Mouse (Mus musculus) ES-Bruce4 (cell line): ENCODE measurements around the gene Grm4. TPM values are rescaled to one million over a fixed set of nuclear protein-coding genes. Genes with fewer than 3 reads are reported as not detected.
A peak's percentile ranks its signal among the peaks of the same experiment; 100 is the strongest.

Source experiments
- H3K27ac ChIP-seq: 2 replicates; pipeline ENCODE4 v1.5.1; 2012; ENCODE audit warnings: low read length, inconsistent platforms; ENCODE audit not compliant: insufficient read depth
- H3K27me3 ChIP-seq: 2 replicates; pipeline ENCODE4 v1.6.1; 2012; ENCODE audit warnings: mild to moderate bottlenecking, low read length, inconsistent platforms; ENCODE audit not compliant: control insufficient read depth, poor library complexity, insufficient read depth, severe bottlenecking
- H3K36me3 ChIP-seq: 2 replicates; pipeline ENCODE4 v1.6.1; 2012; ENCODE audit warnings: inconsistent platforms, mild to moderate bottlenecking, low read length, moderate library complexity; ENCODE audit not compliant: control insufficient read depth, poor library complexity, insufficient read depth, severe bottlenecking
- H3K4me1 ChIP-seq: one replicate; pipeline ENCODE4 v1.8.1; 2011; ENCODE audit warnings: low read length; ENCODE audit not compliant: control insufficient read depth, insufficient read depth
- H3K4me3 ChIP-seq: 2 replicates; pipeline ENCODE4 v1.5.1; 2011; ENCODE audit warnings: low read depth, mild to moderate bottlenecking, low read length
- H3K9ac ChIP-seq: 2 replicates; pipeline ENCODE4 v1.6.1; 2012; ENCODE audit warnings: low read depth, mild to moderate bottlenecking, inconsistent platforms; ENCODE audit not compliant: poor library complexity, severe bottlenecking
- H3K9me3 ChIP-seq: replicated peaks from 2 replicates; pipeline ENCODE4 v1.6.1; 2012; ENCODE audit warnings: mild to moderate bottlenecking, low read length, inconsistent platforms; ENCODE audit not compliant: control insufficient read depth, poor library complexity, insufficient read depth, severe bottlenecking
- CTCF ChIP-seq: IDR thresholded peaks from one replicate; pipeline ENCODE4 v1.8.1; 2011; ENCODE audit warnings: low read depth, low read length
- EP300 ChIP-seq: IDR thresholded peaks from 2 replicates; pipeline ENCODE4 v1.6.1; 2011; ENCODE audit warnings: low read depth, low read length; ENCODE audit not compliant: insufficient read depth
- POLR2A ChIP-seq: IDR thresholded peaks from one replicate; pipeline ENCODE4 v1.8.1; 2011; ENCODE audit warnings: low read length; ENCODE audit not compliant: insufficient read depth
- polyA plus RNA-seq: library from polyadenylated mRNA; stranded (reverse); fragments of >200 nt; gene quantifications from 2 replicates; pipeline ENCODE4 v1.2.4, GENCODE M21; 2011; ENCODE audit warnings: low read depth; ENCODE audit not compliant: missing spikeins, insufficient read depth, insufficient read length

The Grm4 gene
- polyA plus RNA-seq, 1 experiment: 0.63 TPM

DNA sequence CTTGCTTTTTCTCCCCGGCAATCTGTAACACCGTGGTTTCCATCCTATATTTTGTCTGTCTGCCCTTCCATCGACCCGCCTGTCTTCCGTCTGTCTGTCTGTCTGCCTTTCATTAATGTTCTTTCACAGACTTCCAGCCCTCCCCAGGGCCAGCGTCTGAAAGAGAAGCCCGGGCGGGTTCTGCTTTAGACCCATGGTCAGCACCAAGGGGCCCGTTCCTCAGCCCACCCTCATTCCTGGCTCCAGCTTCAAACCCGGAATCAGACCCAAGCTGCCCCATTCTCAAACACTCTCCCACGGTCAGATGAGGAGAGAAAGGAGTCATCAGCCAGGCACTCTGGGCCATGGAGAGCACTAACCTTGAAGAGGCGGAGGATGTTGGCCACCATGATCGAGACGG, 18.9 kb downstream of the Grm4 start:
- H3K9ac ChIP-seq: no peak overlapping the region
- peak overlapping the region; percentile 17 for H3K4me3 ChIP-seq
- no peaks in the 10 kb centered on the region for H3K36me3 ChIP-seq
- H3K4me1 ChIP-seq: peaks cover 9% of the 10 kb centered on the region
- no peaks in the 10 kb centered on the region for H3K9me3 ChIP-seq
- no peaks in the 10 kb centered on the region for H3K27me3 ChIP-seq
- H3K27ac ChIP-seq: no peak overlapping the region
- TF ChIP-seq POLR2A (no peak), EP300 (no peak), CTCF (no peak)

DNA sequence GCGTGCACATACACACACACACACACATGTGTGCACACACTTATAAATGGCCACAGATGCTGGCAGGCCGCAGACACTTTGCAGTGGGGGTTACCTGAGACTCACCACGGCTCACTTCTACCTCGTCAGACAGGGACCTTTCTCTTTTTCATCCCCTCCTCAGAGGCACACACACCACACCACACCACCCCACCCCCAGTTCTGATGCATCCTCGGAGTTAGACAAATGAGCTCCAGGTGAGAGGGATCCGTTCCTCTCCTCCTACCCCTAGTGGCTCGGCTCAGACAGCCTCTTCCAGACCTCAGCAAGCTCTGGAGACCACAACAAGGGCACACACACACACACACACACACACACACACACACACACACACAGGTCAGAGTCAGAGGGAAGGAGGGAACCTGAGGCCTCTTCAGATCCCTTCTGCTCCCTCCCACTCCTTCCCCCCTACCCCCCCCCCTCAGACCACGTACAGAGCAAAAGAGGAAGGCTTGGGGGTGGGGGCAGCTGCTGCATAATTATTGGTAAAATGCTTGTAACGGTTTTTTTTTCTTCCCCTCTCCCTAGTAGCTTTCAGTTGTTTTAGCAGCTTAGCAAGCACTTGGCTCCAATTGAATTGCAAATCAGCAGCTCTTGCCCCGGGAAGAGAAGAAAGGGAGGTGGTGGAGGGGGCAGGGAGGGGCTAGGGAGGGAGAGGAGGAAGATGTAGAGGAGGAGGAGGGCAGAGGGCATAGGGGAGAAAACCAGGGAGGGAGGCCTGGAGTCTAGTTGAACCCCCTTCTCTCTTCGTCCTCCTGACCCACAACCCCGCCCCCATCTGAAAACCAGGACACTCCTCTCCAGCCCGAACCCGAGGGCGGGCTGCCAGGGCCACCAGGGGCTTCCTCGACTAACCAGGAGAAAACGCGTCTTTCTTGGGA, 19.6 kb downstream of the Grm4 start:
- H3K9me3 ChIP-seq: no peaks in the 10 kb centered on the region
- peak overlapping the region; percentile 18 for H3K4me3 ChIP-seq
- no peak overlapping the region for H3K27ac ChIP-seq
- H3K27me3 ChIP-seq: no peaks in the 10 kb centered on the region
- no peak overlapping the region for H3K9ac ChIP-seq
- H3K36me3 ChIP-seq: no peaks in the 10 kb centered on the region
- TF ChIP-seq POLR2A (no peak), CTCF (no peak), EP300 (peak; percentile 54; the same call in 1 of the 2 replicates)
- H3K4me1 ChIP-seq: peaks cover 9% of the 10 kb centered on the region

DNA sequence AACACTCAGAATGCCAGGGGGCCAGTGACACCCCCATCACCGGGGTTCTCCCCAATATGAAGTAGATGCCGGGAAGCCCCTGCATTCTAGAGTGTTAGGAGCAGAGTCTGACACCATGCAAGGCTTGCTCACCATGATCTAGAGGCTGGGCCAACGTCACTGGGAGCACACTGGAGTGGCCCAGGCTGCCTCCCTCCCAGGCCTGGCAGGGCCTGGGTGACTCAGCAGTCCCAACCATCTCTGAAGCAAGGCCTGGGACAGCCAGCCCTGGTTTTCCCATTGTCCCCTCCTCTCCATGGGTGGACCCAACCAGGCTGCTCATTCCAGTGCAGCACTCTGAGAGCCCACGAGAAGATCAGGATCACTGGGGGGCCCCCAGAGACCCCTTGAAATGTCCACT, 20.4 kb downstream of the Grm4 start:
- no peak for TF ChIP-seq POLR2A
- no peak for TF ChIP-seq EP300
- TF ChIP-seq CTCF: no peak
- H3K9me3 ChIP-seq: no peaks in the 10 kb centered on the region
- H3K4me3 ChIP-seq: no peak overlapping the region
- H3K4me1 ChIP-seq: peaks cover 9% of the 10 kb centered on the region
- no peaks in the 10 kb centered on the region for H3K27me3 ChIP-seq
- no peak overlapping the region for H3K9ac ChIP-seq
- no peak overlapping the region for H3K27ac ChIP-seq
- no peaks in the 10 kb centered on the region for H3K36me3 ChIP-seq

DNA sequence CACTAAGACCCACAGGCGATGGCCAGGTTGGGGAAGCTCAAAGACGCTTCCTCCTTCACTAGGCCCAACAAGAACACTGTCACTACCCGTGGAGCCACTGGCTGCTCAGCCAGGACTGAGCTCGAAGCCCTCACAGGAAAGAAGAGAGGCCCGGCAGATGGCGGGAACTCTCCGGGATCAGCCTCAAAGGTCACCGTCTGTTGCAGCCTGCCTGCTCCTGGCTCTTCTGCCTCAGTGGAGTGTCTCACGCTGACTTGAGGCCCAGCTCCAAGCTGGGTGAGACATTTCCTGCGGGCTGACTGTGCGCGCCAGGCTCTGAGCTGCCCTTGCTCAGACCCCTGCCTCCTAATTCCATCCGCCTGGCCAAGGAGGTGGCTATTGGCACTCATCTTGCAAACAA, 22.1 kb downstream of the Grm4 start:
- H3K36me3 ChIP-seq: no peaks in the 10 kb centered on the region
- H3K9ac ChIP-seq: no peak overlapping the region
- TF ChIP-seq CTCF (no peak), EP300 (no peak), POLR2A (no peak)
- no peaks in the 10 kb centered on the region for H3K9me3 ChIP-seq
- no peaks in the 10 kb centered on the region for H3K27me3 ChIP-seq
- peaks cover 9% of the 10 kb centered on the region for H3K4me1 ChIP-seq
- no peak overlapping the region for H3K27ac ChIP-seq
- H3K4me3 ChIP-seq: no peak overlapping the region

DNA sequence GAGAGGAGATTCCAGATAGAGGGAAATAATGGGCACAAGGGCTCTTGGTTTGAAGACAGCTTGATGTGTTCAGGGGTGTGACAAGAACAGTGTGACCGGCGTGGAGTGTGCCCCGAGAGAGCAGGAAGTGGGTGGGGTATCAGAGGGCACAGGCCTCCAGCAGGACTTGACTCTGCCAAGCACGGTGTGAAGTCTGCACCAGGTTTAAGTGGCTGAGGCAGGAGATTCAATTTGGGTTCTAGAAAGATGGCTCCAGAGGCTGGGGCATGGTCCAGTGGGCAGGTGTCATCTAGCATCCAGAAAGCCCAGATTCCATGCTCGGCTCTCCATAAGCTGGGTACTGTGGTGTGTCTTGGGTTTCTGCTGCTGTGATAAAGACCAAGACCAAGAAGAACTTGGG, 23.4 kb downstream of the Grm4 start:
- H3K9ac ChIP-seq: no peak overlapping the region
- no peak for TF ChIP-seq EP300
- TF ChIP-seq POLR2A: no peak
- no peak for TF ChIP-seq CTCF
- no peaks in the 10 kb centered on the region for H3K9me3 ChIP-seq
- H3K4me1 ChIP-seq: peaks cover 9% of the 10 kb centered on the region
- H3K27ac ChIP-seq: no peak overlapping the region
- H3K27me3 ChIP-seq: no peaks in the 10 kb centered on the region
- H3K36me3 ChIP-seq: no peaks in the 10 kb centered on the region
- no peak overlapping the region for H3K4me3 ChIP-seq

DNA sequence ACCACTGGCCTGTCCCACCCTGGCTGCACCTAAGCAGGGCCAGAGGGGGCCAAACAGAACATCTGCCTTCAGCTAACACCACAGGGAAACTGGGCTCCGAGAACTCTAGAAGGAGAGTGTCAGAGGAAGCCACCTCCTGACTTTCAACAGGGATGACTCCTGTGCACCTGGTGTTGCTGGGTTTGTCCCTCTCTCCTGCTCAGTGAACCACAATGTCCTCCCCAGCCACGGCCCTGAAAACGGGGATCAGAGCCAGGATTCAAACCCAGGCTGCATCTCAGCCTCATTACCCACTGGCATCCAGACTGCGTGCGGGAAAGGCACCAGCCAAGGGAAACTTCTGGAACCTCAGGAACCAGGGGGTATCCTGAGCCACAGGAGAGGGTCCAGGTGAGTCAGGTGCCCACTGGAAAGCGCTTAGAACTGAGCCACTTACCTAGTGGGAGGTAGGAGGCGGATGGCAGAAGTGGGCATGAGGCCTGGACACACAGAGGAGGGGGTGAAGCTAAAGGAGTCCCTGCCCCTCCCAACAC, 26.1 kb downstream of the Grm4 start:
- H3K9me3 ChIP-seq: no peaks in the 10 kb centered on the region
- H3K4me1 ChIP-seq: no peaks in the 10 kb centered on the region
- no peak overlapping the region for H3K9ac ChIP-seq
- no peaks in the 10 kb centered on the region for H3K27me3 ChIP-seq
- H3K27ac ChIP-seq: no peak overlapping the region
- H3K4me3 ChIP-seq: no peak overlapping the region
- TF ChIP-seq EP300: no peak
- no peak for TF ChIP-seq CTCF
- no peak for TF ChIP-seq POLR2A
- no peaks in the 10 kb centered on the region for H3K36me3 ChIP-seq
